Mouse (Mus musculus): ENCODE measurements around the gene Gtf3a. TPM values are rescaled to one million over a fixed set of nuclear protein-coding genes. Genes with fewer than 3 reads are reported as not detected.

Gene Gtf3a
- total RNA-seq, 2 experiments from 2014 or later: 26.6 to 33.1 TPM

GRCm38 (mm10) chr5:146983216-146983615 lies 34.8 kb downstream of the Gtf3a start:
- DNase-seq: peak; percentile 67 to 72

GRCm38 (mm10) chr5:146985725-146986433 lies 37.4 kb downstream of the Gtf3a start:
- no peak for DNase-seq

- no peak for DNase-seq
Measured at GRCm38 (mm10) chr5:146987588-146987987, 39.1 kb downstream of the Gtf3a start.

- peak; percentile 74 to 84 for DNase-seq
Measured at GRCm38 (mm10) chr5:146989051-146989450, 40.6 kb downstream of the Gtf3a start.

- peak; percentile 87 to 88 for DNase-seq
Measured at GRCm38 (mm10) chr5:146993509-146993908, 45.1 kb downstream of the Gtf3a start.

- DNase-seq: no peak
Measured at GRCm38 (mm10) chr5:146994973-146995372, 46.5 kb downstream of the Gtf3a start.

- DNase-seq: no peak
Measured at GRCm38 (mm10) chr5:146996812-146997211, 48.4 kb downstream of the Gtf3a start.

- no peak for DNase-seq
Measured at GRCm38 (mm10) chr5:146998802-146999201, 50.3 kb downstream of the Gtf3a start.

GRCm38 (mm10) chr5:147001312-147001711 lies 52.9 kb downstream of the Gtf3a start:
- DNase-seq: no peak

GRCm38 (mm10) chr5:147003303-147003702 lies 54.8 kb downstream of the Gtf3a start:
- no peak for DNase-seq

Other genes with a start within 250 kb of the Gtf3a start
- 10 to 100 TPM; 30.2 to 36.3 TPM for gene Usp12, start 153.7 kb upstream of the Gtf3a start, total RNA-seq (2021)
- 100 to 1,000 TPM; 271 to 290 TPM for gene Rpl21, start 115.8 kb upstream of the Gtf3a start, total RNA-seq (2021)
- gene Rasl11a, start 103.6 kb upstream of the Gtf3a start, total RNA-seq (2021): 1 to 10 TPM; 7.3 to 9.5 TPM
- gene Mtif3, start 15.1 kb downstream of the Gtf3a start, total RNA-seq (2021): 10 to 100 TPM; 24.0 to 31.5 TPM
- 10 to 100 TPM; 11.8 to 17.3 TPM for gene Lnx2, start 127.9 kb downstream of the Gtf3a start, total RNA-seq (2021)
- gene Polr1d, start 128.4 kb downstream of the Gtf3a start, total RNA-seq (2021): 100 to 1,000 TPM; 127 to 139 TPM
- gene Gsx1, start 240.0 kb downstream of the Gtf3a start, total RNA-seq (2021): not detected

Data from adrenal gland, postnatal 36 days (tissue).